Mouse (Mus musculus) heart, postnatal 0 days (tissue): ENCODE results near the gene Spsb1. TPM values are rescaled to one million over a fixed set of nuclear protein-coding genes. Genes with fewer than 3 reads are reported as not detected.

ENCODE experiments used
- ATAC-seq: fragments of 200-750 bp; cut with Nextera tagmentation; 2 replicates; pipeline ENCODE4 v1.8.0; 2017; ENCODE audit warnings: low read depth, moderate number of reproducible peaks, moderate library complexity; ENCODE audit not compliant: insufficient read depth
- DNase-seq: peaks from one replicate; pipeline ENCODE4 v3.0.0-alpha.2; 2016; ENCODE audit warnings: low spot score
- H3K27ac ChIP-seq: fragments of 300-500 bp; sonication (generic); 2 replicates; pipeline ENCODE4 v1.5.1; 2014; ENCODE audit warnings: low read depth, mild to moderate bottlenecking
- H3K27me3 ChIP-seq: fragments of 300-500 bp; sonication (generic); 2 replicates; pipeline ENCODE4 v1.6.1; 2014; ENCODE audit warnings: low read length, mixed read lengths; ENCODE audit not compliant: control insufficient read depth, insufficient read depth
- H3K36me3 ChIP-seq: fragments of 300-500 bp; sonication (generic); replicated peaks from 2 replicates; pipeline ENCODE4 v1.6.1; 2014; ENCODE audit warnings: low read length, mixed read lengths; ENCODE audit not compliant: control insufficient read depth, insufficient read depth
- H3K4me1 ChIP-seq: fragments of 300-500 bp; sonication (generic); 2 replicates; pipeline ENCODE4 v1.6.1; 2014; ENCODE audit warnings: antibody characterized with exemption; ENCODE audit not compliant: control insufficient read depth, insufficient read depth
- H3K4me2 ChIP-seq: fragments of 300-500 bp; sonication (generic); 2 replicates; pipeline ENCODE4 v1.6.1; 2014; ENCODE audit warnings: low read depth, mild to moderate bottlenecking, low read length, moderate library complexity
- H3K4me3 ChIP-seq: fragments of 300-500 bp; sonication (generic); 2 replicates; pipeline ENCODE4 v1.5.1; 2014; ENCODE audit warnings: low read depth, low read length
- H3K9ac ChIP-seq: fragments of 300-500 bp; sonication (generic); replicated peaks from 2 replicates; pipeline ENCODE4 v1.6.1; 2014; ENCODE audit warnings: low read depth, low read length, mixed read lengths
- H3K9me3 ChIP-seq: fragments of 300-500 bp; sonication (generic); replicated peaks from 2 replicates; pipeline ENCODE4 v1.6.1; 2016; ENCODE audit warnings: low read length; ENCODE audit not compliant: control insufficient read depth
- CTCF ChIP-seq: IDR thresholded peaks from 2 replicates; pipeline ENCODE4 v1.5.1; 2016; ENCODE audit warnings: antibody characterized with exemption, control low read depth, low read depth
- EP300 ChIP-seq: IDR thresholded peaks from 2 replicates; pipeline ENCODE4 v1.6.1; 2016; ENCODE audit warnings: antibody characterized with exemption, low read depth
- WGBS: fragments of 180-500 bp; shearing (Covaris S2); extraction: QIAGEN DNeasy Blood & Tissue Kit; methylation state at CpG from one replicate; pipeline ENCODE4 v1.1.7; 2014; 5-methylcytosine and 5-hydroxymethylcytosine counted together
- polyA plus RNA-seq: library from polyadenylated mRNA; unstranded; fragments of >200 nt; fragmentation: Nextera tagmentation; extraction: Ambion mirVana; gene quantifications from 2 replicates; pipeline ENCODE4 v1.2.1, GENCODE M21; 2015
- total RNA-seq: library from RNA; depleted of rRNA; stranded (reverse); fragments of >200 nt; gene quantifications from 2 replicates; pipeline ENCODE4 v1.2.3, GENCODE M21; 2014; ENCODE audit warnings: low replicate concordance; rRNA removed

Spsb1 gene
- total RNA-seq (13.2 and 19.3 TPM in 2 replicates), polyA plus RNA-seq (14.4 and 15.2 TPM in 2 replicates)

DNA sequence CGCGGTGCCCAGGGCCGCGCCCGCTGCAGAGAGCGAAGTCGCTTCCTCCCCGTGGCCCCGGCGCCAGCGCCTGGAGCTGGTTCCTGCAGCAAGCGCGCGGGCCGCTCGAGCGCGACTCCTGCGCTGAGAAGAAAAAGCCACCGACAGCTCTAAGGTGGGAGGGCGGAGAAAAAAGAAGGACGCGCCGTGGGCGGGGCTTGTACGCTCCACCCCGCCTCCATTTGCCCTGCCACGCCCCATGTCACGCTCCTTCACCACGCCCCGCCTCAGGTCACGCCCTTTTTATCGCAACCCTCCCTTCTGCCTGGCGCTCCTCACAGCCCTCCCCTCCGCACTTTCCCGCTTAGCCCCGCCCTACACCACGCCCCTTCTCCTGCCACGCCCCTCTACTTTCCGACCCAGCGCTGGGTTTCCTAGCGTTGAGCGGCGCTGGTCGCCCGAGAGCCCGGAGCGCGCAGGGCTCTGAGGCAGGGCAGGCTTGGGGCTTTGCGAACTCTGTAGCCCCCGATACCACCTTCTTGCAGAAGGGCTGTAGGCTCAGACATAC lies at the start of gene Spsb1:
Gene Spsb1 (minus strand): TSS at position 151 of the 547 bp plus-strand sequence.
- ATAC-seq (peak; percentile 97), DNase-seq (peak; percentile 97)
- Histone ChIP-seq H3K4me1 (peaks cover 27% of the 10 kb centered on the region), H3K4me2 (peak within 1 kb of the TSS; percentile 93), H3K27ac (peak within 1 kb of the TSS; percentile 72), H3K9me3 (no peaks in the 10 kb centered on the region), H3K4me3 (peak within 1 kb of the TSS; percentile 74), H3K9ac (peak within 1 kb of the TSS; percentile 62), H3K27me3 (no peaks in the 10 kb centered on the region; the same call in 1 of the 2 replicates), H3K36me3 (no peaks in the 10 kb centered on the region)
- peak; percentile 53; the same call in 1 of the 2 replicates for TF ChIP-seq EP300
- TF ChIP-seq CTCF: no peak
- WGBS: 1% methylated on average over 43 of the region's 51 CpGs

DNA sequence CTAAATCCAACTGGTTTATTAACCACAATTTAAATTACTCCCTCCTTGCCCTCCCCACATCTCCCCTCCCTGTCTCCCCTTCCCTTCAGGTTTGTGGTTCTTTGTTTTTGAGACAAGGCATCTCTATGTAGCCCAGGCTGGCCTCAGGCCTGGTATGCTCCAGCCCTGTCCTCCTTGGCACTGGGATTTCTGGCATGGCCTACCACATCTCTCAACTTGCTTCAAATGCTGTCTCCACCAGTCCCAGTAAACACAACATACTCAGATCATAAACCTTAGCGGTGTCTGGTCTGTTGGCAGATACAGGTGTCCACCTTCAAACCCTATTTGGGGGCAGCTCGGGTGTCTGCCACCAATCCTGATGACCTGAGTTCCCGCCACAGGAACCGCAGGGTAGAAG lies 48.8 kb upstream of the Spsb1 start:
- no peaks in the 10 kb centered on the region for H3K36me3 ChIP-seq
- no peaks in the 10 kb centered on the region for H3K9me3 ChIP-seq
- no peak overlapping the region for H3K4me2 ChIP-seq
- H3K27me3 ChIP-seq: no peaks in the 10 kb centered on the region
- TF ChIP-seq EP300: no peak
- no peak for TF ChIP-seq CTCF
- H3K4me1 ChIP-seq: peaks cover 73% of the 10 kb centered on the region
- H3K4me3 ChIP-seq: no peak overlapping the region
- no peak overlapping the region for H3K9ac ChIP-seq
- 79% methylated on average over 4 of the region's 4 CpGs for WGBS
- no peak for ATAC-seq
- H3K27ac ChIP-seq: 0 out of 2 replicates have a peak overlapping the region, but pooled peaks have one; percentile 36
- DNase-seq: no peak

DNA sequence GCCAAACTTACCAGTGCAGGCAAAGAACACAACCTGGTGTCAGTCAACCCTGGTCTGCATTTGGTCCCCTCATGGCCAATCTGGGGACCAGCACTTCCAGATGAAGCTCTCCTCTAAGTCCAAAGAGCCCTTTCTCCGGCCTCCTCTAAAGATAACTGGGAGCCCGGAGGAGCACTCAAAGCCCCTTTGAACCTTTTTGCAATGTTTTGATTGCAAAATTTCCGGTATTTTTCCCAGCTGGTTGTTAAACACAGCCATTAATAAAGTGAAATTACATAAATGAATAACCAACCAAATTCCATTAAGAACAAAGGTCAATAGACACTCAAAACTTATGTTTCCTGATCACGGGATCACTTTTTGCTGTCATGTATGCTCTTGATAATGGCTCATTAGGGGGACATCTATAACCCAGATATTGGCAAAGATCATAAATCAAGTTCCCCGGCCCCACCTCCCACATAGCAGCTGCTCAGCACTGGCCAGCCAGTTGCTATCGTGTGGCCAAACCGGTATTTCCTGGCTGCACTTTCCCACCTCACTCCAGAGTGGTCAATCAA lies 48.3 kb upstream of the Spsb1 start:
- Histone ChIP-seq H3K27me3 (no peaks in the 10 kb centered on the region), H3K9ac (no peak overlapping the region), H3K27ac (peak overlapping the region; percentile 75; the same call in 1 of the 2 replicates), H3K36me3 (no peaks in the 10 kb centered on the region), H3K4me1 (peaks cover 76% of the 10 kb centered on the region), H3K4me3 (no peak overlapping the region), H3K9me3 (no peaks in the 10 kb centered on the region), H3K4me2 (no peak overlapping the region)
- TF ChIP-seq CTCF (no peak), EP300 (no peak)
- ATAC-seq (no peak), DNase-seq (no peak)
- 50% methylated on average over 7 of the region's 7 CpGs for WGBS

DNA sequence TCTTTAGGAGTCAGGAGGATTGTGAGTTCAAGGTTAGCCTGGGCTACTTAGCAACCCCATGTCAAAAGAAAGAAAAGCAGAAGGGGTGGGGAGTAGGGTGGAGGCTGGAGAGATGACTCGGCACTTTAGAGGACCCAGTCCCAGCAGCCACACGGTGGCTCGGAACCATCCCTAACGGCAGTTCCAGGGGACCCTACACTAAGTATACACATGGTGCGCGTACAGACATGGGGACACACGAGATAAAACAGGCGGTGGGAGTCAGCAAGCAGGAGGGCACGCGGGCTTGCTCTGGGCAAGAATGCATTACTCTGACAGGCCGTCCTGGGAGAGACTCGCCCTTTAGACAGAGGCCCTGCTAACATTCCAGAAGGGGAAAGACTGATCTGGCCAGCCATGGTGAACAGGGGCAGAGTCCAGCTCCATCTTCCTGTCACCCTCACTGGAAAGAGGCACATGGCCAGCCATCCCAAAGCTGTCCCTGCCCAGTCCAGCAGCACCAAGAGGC lies 47.2 kb upstream of the Spsb1 start:
- no peak overlapping the region for H3K4me3 ChIP-seq
- no peaks in the 10 kb centered on the region for H3K27me3 ChIP-seq
- ATAC-seq: 0 out of 2 replicates have a peak, but pooled peaks have one; percentile 12
- no peak overlapping the region for H3K9ac ChIP-seq
- peaks cover 68% of the 10 kb centered on the region for H3K4me1 ChIP-seq
- DNase-seq: peak; percentile 29
- H3K9me3 ChIP-seq: no peaks in the 10 kb centered on the region
- 34% methylated on average over 12 of the region's 12 CpGs for WGBS
- H3K27ac ChIP-seq: peak overlapping the region; percentile 75
- H3K36me3 ChIP-seq: no peaks in the 10 kb centered on the region
- H3K4me2 ChIP-seq: no peak overlapping the region
- no peak for TF ChIP-seq CTCF
- no peak for TF ChIP-seq EP300

DNA sequence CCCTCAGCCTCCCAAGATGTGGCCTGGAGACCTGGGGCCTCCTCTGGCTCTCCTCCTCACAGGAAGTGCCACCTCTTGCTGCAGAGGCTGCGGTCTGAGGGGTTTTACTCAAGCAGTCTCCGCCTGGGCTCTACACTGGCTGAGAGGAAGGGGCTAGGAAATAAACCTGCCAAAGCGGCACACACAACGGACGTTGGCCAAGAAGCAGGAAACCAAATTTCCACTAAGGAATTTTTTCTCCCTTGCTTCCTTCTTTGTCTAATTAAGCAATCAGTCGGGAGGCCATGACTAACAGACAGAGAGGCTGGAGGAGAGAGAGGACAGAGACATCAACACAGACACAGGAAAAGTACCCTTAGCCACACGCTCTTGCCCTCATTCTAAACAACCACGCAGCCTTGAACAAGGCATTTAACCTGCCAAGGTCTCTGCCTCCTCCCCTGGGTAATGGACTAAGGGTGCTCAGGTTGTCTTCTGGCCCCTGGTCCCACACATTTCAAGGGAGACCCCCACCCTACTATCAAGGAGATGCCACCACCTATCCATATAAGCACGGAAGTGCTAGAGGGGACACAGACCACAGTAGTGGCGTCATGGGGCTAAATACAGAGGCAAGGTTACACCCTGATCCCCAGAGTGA lies 46.5 kb upstream of the Spsb1 start:
- Histone ChIP-seq H3K36me3 (no peaks in the 10 kb centered on the region), H3K4me3 (no peak overlapping the region), H3K27me3 (no peaks in the 10 kb centered on the region), H3K27ac (peak overlapping the region; percentile 75), H3K4me2 (no peak overlapping the region; the same call in 1 of the 2 replicates), H3K9ac (no peak overlapping the region), H3K9me3 (no peaks in the 10 kb centered on the region), H3K4me1 (peaks cover 65% of the 10 kb centered on the region)
- no peak for TF ChIP-seq CTCF
- TF ChIP-seq EP300: no peak
- WGBS: 60% methylated on average over 10 of the region's 10 CpGs
- ATAC-seq: no peak
- DNase-seq: no peak
